Mouse (Mus musculus) stomach, embryonic 14.5 days (tissue): Measurements from ENCODE around the gene Bcar3. TPM values are rescaled to one million over a fixed set of nuclear protein-coding genes. Genes with fewer than 3 reads are reported as not detected.

Source experiments
- ATAC-seq: fragments of 200-750 bp; cut with Nextera tagmentation; 2 replicates; pipeline ENCODE4 v1.8.0; 2017; ENCODE audit warnings: low read depth, moderate TSS enrichment; ENCODE audit not compliant: insufficient number of reproducible peaks, insufficient read depth, low FRiP score
- H3K27ac ChIP-seq: fragments of 300-500 bp; sonication (generic); 2 replicates; pipeline ENCODE4 v1.5.1; 2014; ENCODE audit warnings: mild to moderate bottlenecking, low read length, moderate library complexity, mixed read lengths
- H3K27me3 ChIP-seq: fragments of 300-500 bp; sonication (generic); 2 replicates; pipeline ENCODE4 v1.6.1; 2014; ENCODE audit warnings: low read length, control low read depth, mixed read lengths; ENCODE audit not compliant: control insufficient read depth, insufficient read depth
- H3K36me3 ChIP-seq: fragments of 300-500 bp; sonication (generic); 2 replicates; pipeline ENCODE4 v1.6.1; 2014; ENCODE audit warnings: mild to moderate bottlenecking, control low read depth, low read length, moderate library complexity, mixed read lengths; ENCODE audit not compliant: control insufficient read depth, insufficient read depth
- H3K4me1 ChIP-seq: fragments of 300-500 bp; sonication (generic); 2 replicates; pipeline ENCODE4 v1.6.1; 2014; ENCODE audit warnings: low read length, control low read depth, mixed read lengths; ENCODE audit not compliant: control insufficient read depth, insufficient read depth
- H3K4me2 ChIP-seq: fragments of 300-500 bp; sonication (generic); replicated peaks from 2 replicates; pipeline ENCODE4 v1.6.1; 2014; ENCODE audit warnings: low read depth, low read length, control low read depth
- H3K4me3 ChIP-seq: fragments of 300-500 bp; sonication (generic); 2 replicates; pipeline ENCODE4 v1.5.1; 2014; ENCODE audit warnings: low read depth, low read length, control low read depth
- H3K9ac ChIP-seq: fragments of 300-500 bp; sonication (generic); replicated peaks from 2 replicates; pipeline ENCODE4 v1.6.1; 2014; ENCODE audit warnings: low read depth, mild to moderate bottlenecking, control low read depth, low read length, moderate library complexity, mixed read lengths
- H3K9me3 ChIP-seq: fragments of 300-500 bp; sonication (generic); 2 replicates; pipeline ENCODE4 v1.6.1; 2016; ENCODE audit warnings: low read depth, low read length, control low read depth; ENCODE audit not compliant: control insufficient read depth
- WGBS: fragments of 180-500 bp; shearing (Covaris S2); extraction: QIAGEN DNeasy Blood & Tissue Kit; methylation state at CpG from one replicate; pipeline ENCODE4 v1.1.7; 2014; 5-methylcytosine and 5-hydroxymethylcytosine counted together
- polyA plus RNA-seq: library from polyadenylated mRNA; unstranded; fragments of >200 nt; fragmentation: Nextera tagmentation; extraction: Ambion mirVana; gene quantifications from 2 replicates; pipeline ENCODE4 v1.2.1, GENCODE M21; 2014

Gene Bcar3
- polyA plus RNA-seq, 1 experiment from 2014 or later, result 11.3 TPM

- ATAC-seq, result no peak
- no peak overlapping the region for H3K4me3 ChIP-seq
- H3K36me3 ChIP-seq, result no peaks in the 10 kb centered on the region
- no peak overlapping the region for H3K27ac ChIP-seq
- 88% methylated on average over 6 of the region's 6 CpGs for WGBS
- H3K9ac ChIP-seq, result no peak overlapping the region
- no peaks in the 10 kb centered on the region for H3K9me3 ChIP-seq
- H3K27me3 ChIP-seq, result no peaks in the 10 kb centered on the region
- H3K4me1 ChIP-seq, result no peaks in the 10 kb centered on the region; the same call in 1 of the 2 replicates
- no peak overlapping the region for H3K4me2 ChIP-seq
Measured at GRCm38 (mm10) chr3:122317339-122317738, 23.4 kb downstream of the Bcar3 start.

- no peak for ATAC-seq
- no peak overlapping the region for H3K4me2 ChIP-seq
- H3K27ac ChIP-seq, result no peak overlapping the region
- H3K4me3 ChIP-seq, result no peak overlapping the region
- H3K4me1 ChIP-seq, result no peaks in the 10 kb centered on the region
- H3K9me3 ChIP-seq, result no peaks in the 10 kb centered on the region
- H3K9ac ChIP-seq, result no peak overlapping the region
- WGBS, result 61% methylated on average over 9 of the region's 9 CpGs
- H3K36me3 ChIP-seq, result no peaks in the 10 kb centered on the region
- no peaks in the 10 kb centered on the region for H3K27me3 ChIP-seq
Measured at GRCm38 (mm10) chr3:122322226-122322625, 28.3 kb downstream of the Bcar3 start.

GRCm38 (mm10) chr3:122323841-122324240 is 29.9 kb downstream of the Bcar3 start:
- H3K4me3 ChIP-seq, result no peak overlapping the region
- no peak overlapping the region for H3K9ac ChIP-seq
- H3K9me3 ChIP-seq, result no peaks in the 10 kb centered on the region
- H3K4me1 ChIP-seq, result no peaks in the 10 kb centered on the region
- no peak overlapping the region for H3K4me2 ChIP-seq
- H3K27me3 ChIP-seq, result no peaks in the 10 kb centered on the region
- H3K36me3 ChIP-seq, result no peaks in the 10 kb centered on the region
- no peak for ATAC-seq
- WGBS, result 77% methylated on average over 6 of the region's 6 CpGs
- H3K27ac ChIP-seq, result no peak overlapping the region

- Histone ChIP-seq H3K4me3 (no peak overlapping the region), H3K4me1 (no peaks in the 10 kb centered on the region), H3K9me3 (no peaks in the 10 kb centered on the region), H3K9ac (no peak overlapping the region), H3K27ac (no peak overlapping the region), H3K4me2 (no peak overlapping the region), H3K36me3 (no peaks in the 10 kb centered on the region), H3K27me3 (no peaks in the 10 kb centered on the region)
- WGBS, result 77% methylated on average over 3 of the region's 3 CpGs
- no peak for ATAC-seq
Measured at GRCm38 (mm10) chr3:122324528-122324927, 30.6 kb downstream of the Bcar3 start.

- Histone ChIP-seq H3K27ac (no peak overlapping the region), H3K9ac (no peak overlapping the region), H3K4me2 (no peak overlapping the region), H3K27me3 (no peaks in the 10 kb centered on the region), H3K36me3 (no peaks in the 10 kb centered on the region), H3K4me1 (no peaks in the 10 kb centered on the region), H3K9me3 (no peaks in the 10 kb centered on the region), H3K4me3 (no peak overlapping the region)
- 58% methylated on average over 12 of the region's 12 CpGs for WGBS
- ATAC-seq, result no peak
Measured at GRCm38 (mm10) chr3:122330484-122330883, 36.5 kb downstream of the Bcar3 start.

- Histone ChIP-seq H3K9me3 (no peaks in the 10 kb centered on the region), H3K9ac (no peak overlapping the region), H3K27ac (no peak overlapping the region), H3K4me1 (no peaks in the 10 kb centered on the region), H3K4me2 (no peak overlapping the region), H3K36me3 (no peaks in the 10 kb centered on the region), H3K27me3 (no peaks in the 10 kb centered on the region), H3K4me3 (no peak overlapping the region)
- ATAC-seq, result no peak
- 61% methylated on average over 4 of the region's 4 CpGs for WGBS
Measured at GRCm38 (mm10) chr3:122333493-122333892, 39.6 kb downstream of the Bcar3 start.

- no peaks in the 10 kb centered on the region for H3K4me1 ChIP-seq
- no peaks in the 10 kb centered on the region for H3K36me3 ChIP-seq
- H3K9me3 ChIP-seq, result no peaks in the 10 kb centered on the region
- no peak overlapping the region for H3K27ac ChIP-seq
- ATAC-seq, result no peak
- H3K9ac ChIP-seq, result no peak overlapping the region
- H3K27me3 ChIP-seq, result no peaks in the 10 kb centered on the region
- no peak overlapping the region for H3K4me2 ChIP-seq
- no peak overlapping the region for H3K4me3 ChIP-seq
- WGBS, result 61% methylated on average over 7 of the region's 7 CpGs
Measured at GRCm38 (mm10) chr3:122333902-122334301, 40.0 kb downstream of the Bcar3 start.

- ATAC-seq, result no peak
- Histone ChIP-seq H3K9me3 (no peaks in the 10 kb centered on the region), H3K27ac (no peak overlapping the region), H3K4me3 (no peak overlapping the region), H3K36me3 (no peaks in the 10 kb centered on the region), H3K4me2 (no peak overlapping the region), H3K27me3 (no peaks in the 10 kb centered on the region), H3K4me1 (no peaks in the 10 kb centered on the region), H3K9ac (no peak overlapping the region)
- 26% methylated on average over 7 of the region's 7 CpGs for WGBS
Measured at GRCm38 (mm10) chr3:122334375-122334774, 40.4 kb downstream of the Bcar3 start.

- H3K4me2 ChIP-seq, result no peak overlapping the region
- H3K4me1 ChIP-seq, result no peaks in the 10 kb centered on the region
- H3K9me3 ChIP-seq, result no peaks in the 10 kb centered on the region
- ATAC-seq, result no peak
- 75% methylated on average over 4 of the region's 4 CpGs for WGBS
- H3K4me3 ChIP-seq, result no peak overlapping the region
- no peaks in the 10 kb centered on the region for H3K27me3 ChIP-seq
- no peak overlapping the region for H3K9ac ChIP-seq
- H3K36me3 ChIP-seq, result no peaks in the 10 kb centered on the region
- H3K27ac ChIP-seq, result no peak overlapping the region
Measured at GRCm38 (mm10) chr3:122336030-122336429, 42.1 kb downstream of the Bcar3 start.
